Mouse (Mus musculus): ENCODE results near the gene Lrp6.
A peak's percentile ranks its signal among the peaks of the same experiment; 100 is the strongest.

- peak; percentile 78 for TF ChIP-seq CTCF (conservative IDR thresholded peaks at IDR 0.05; ENCODE audit: low read length)
- no peak for TF ChIP-seq NANOG (IDR thresholded peaks at IDR 0.05; ENCODE audit: borderline replicate concordance, low read length)
- TF ChIP-seq POU5F1 (IDR thresholded peaks at IDR 0.05; ENCODE audit: borderline replicate concordance, low read length) = no peak
Measured at GRCm38 (mm10) chr6:134402914-134403683, 163.7 kb downstream of the Lrp6 start.
